Mouse (Mus musculus): ENCODE measurements around the gene Vstm2l. TPM values are rescaled to one million over a fixed set of nuclear protein-coding genes. Genes with fewer than 3 reads are reported as not detected.

The Vstm2l gene
- polyA plus RNA-seq, 1 experiment from 2014 or later, result not detected

Other genes with a start within 250 kb of the Vstm2l start
- gene Ctnnbl1, start 177.3 kb upstream of the Vstm2l start, polyA plus RNA-seq (2015; fragmentation: Nextera tagmentation; extraction: Ambion mirVana), result 27.3 and 34.8 TPM in 2 replicates
- 22.0 and 23.5 TPM in 2 replicates for gene Tti1, start 113.8 kb downstream of the Vstm2l start, polyA plus RNA-seq (2015; fragmentation: Nextera tagmentation; extraction: Ambion mirVana)
- 26.5 and 28.6 TPM in 2 replicates for gene Rprd1b, start 113.8 kb downstream of the Vstm2l start, polyA plus RNA-seq (2015; fragmentation: Nextera tagmentation; extraction: Ambion mirVana)
- gene Tgm2, start 231.8 kb downstream of the Vstm2l start, polyA plus RNA-seq (2015; fragmentation: Nextera tagmentation; extraction: Ambion mirVana), result 208 and 228 TPM in 2 replicates

All from heart, embryonic 15.5 days (tissue).